ENCODE assay signal across 26 mouse cellular contexts in the genomic region with DNA sequence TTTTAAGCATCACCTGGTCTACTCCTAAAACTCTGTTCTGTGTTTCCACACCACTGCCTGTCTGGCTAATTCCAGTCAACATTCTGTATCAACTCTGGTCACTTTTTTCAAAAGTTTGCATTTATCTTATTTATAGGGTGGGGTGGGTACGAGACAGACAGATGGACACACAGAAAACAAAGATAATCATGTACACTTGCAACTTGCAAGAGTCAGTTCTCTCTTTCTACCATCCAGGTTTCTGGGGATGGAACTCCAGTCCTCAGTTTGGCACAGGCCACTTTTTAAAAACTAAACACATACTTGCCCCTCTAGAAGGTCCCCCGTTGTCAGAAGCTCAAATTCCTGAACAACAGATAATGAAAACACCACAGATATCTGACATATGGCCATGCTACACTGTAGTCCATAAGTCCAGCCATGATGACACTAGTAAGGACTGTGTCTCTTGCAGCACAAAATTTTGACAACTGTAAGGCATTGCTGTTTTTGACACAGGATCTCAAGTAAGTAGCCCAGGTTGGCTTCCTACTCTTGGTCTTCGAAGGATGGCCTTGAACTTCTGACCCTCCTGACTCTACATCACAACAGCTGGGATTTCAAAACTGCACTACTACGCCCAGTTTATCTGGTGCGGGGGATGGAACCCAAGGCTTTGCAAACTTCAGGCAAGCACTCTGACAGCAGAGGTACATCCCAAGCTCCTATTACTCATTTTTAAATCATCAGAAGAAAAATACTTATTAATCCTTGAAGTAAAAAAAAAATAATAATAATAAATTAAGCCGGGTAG. TPM values are rescaled to one million over a fixed set of nuclear protein-coding genes. Genes with fewer than 3 reads are reported as not detected.
A peak's percentile ranks its signal among the peaks of the same experiment; 100 is the strongest.
DNase-seq lines count a peak whose midpoint lies in the region; ATAC-seq lines count a peak whose summit lies in the region.
"Had no signal": no experiment of that assay in that cellular context is flagged by ENCODE, and none has a peak within 500 bp of the region (broad histone marks: within the 10 kb centered on the region; RNA-seq: fewer than 3 reads in every experiment).

No protein-coding gene starts in this region.

- WGBS in heart, embryonic 12.5 days: 65% methylated on average over 6 of the region's 6 CpGs
- 57% methylated on average over 6 of the region's 6 CpGs for WGBS in liver, embryonic 11.5 days

- H3K4me2 ChIP-seq in heart, embryonic 12.5 days: peak overlapping the region; percentile 38
- H3K4me2 ChIP-seq in liver, embryonic 11.5 days: peak overlapping the region; percentile 88
- H3K4me2 ChIP-seq: embryonic facial prominence, embryonic 15.5 days; forebrain, embryonic 13.5 days; limb, embryonic 13.5 days had no signal

- 0 out of 2 replicates have a peak overlapping the region, but pooled peaks have one; percentile 18 for H3K9ac ChIP-seq in heart, embryonic 12.5 days
- no peak overlapping the region for H3K9ac ChIP-seq in liver, embryonic 11.5 days (ENCODE audit: low read depth, low read length)
- H3K9ac ChIP-seq: embryonic facial prominence, embryonic 15.5 days; forebrain, embryonic 13.5 days; limb, embryonic 13.5 days; lung, embryonic 15.5 days; midbrain, embryonic 13.5 days; neural tube, embryonic 13.5 days; stomach, embryonic 15.5 days had no signal

- H3K9me3 ChIP-seq in heart, embryonic 12.5 days (replicated peaks): no peaks in the 10 kb centered on the region
- H3K9me3 ChIP-seq in liver, embryonic 11.5 days (ENCODE audit: control insufficient read depth, low read length): no peaks in the 10 kb centered on the region
- H3K9me3 ChIP-seq: embryonic facial prominence, embryonic 15.5 days; forebrain, embryonic 13.5 days; heart, embryonic 10.5 days; limb, embryonic 13.5 days; lung, embryonic 15.5 days; midbrain, embryonic 13.5 days; neural tube, embryonic 13.5 days; stomach, embryonic 15.5 days had no signal

- no peak overlapping the region for H3K4me3 ChIP-seq in heart, embryonic 12.5 days
- no peak overlapping the region for H3K4me3 ChIP-seq in liver, embryonic 11.5 days (ENCODE audit: low read depth, low read length)
- H3K4me3 ChIP-seq: embryonic facial prominence, embryonic 15.5 days; forebrain, embryonic 13.5 days; limb, embryonic 13.5 days; lung, embryonic 15.5 days; midbrain, embryonic 13.5 days; neural tube, embryonic 13.5 days; stomach, embryonic 15.5 days had no signal

- H3K27ac ChIP-seq in heart, embryonic 12.5 days (ENCODE audit: poor library complexity, severe bottlenecking): no peak overlapping the region
- peak overlapping the region; percentile 36; the same call in 1 of the 2 replicates for H3K27ac ChIP-seq in liver, embryonic 11.5 days (ENCODE audit: low read depth, low read length)
- H3K27ac ChIP-seq: embryonic facial prominence, embryonic 15.5 days; forebrain, embryonic 13.5 days; heart, embryonic 10.5 days; hindbrain, postnatal 0 days; kidney, postnatal 0 days; limb, embryonic 13.5 days; lung, embryonic 15.5 days; midbrain, embryonic 13.5 days; neural tube, embryonic 13.5 days; stomach, embryonic 15.5 days had no signal

- intact Hi-C loops in heart, postnatal 36 days (cut with DNase I): loop anchor here (10.0 kb wide), 2 partner anchors 208 to 698 kb away; no protein-coding TSS in a partner anchor

- peaks cover 20% of the 10 kb centered on the region for H3K4me1 ChIP-seq in heart, embryonic 12.5 days (replicated peaks)
- peaks cover 12% of the 10 kb centered on the region for H3K4me1 ChIP-seq in liver, embryonic 11.5 days (replicated peaks; ENCODE audit: control insufficient read depth, insufficient read depth, low read length)

- peaks cover 31% of the 10 kb centered on the region for H3K36me3 ChIP-seq in heart, embryonic 12.5 days
- peaks cover 9% of the 10 kb centered on the region for H3K36me3 ChIP-seq in liver, embryonic 11.5 days (ENCODE audit: control insufficient read depth, insufficient read depth, low read length)

- no peak for ATAC-seq in heart, embryonic 12.5 days (ENCODE audit: insufficient number of reproducible peaks, low FRiP score)
- no peak for ATAC-seq in liver, embryonic 11.5 days (replicated peaks; ENCODE audit: low FRiP score)
- 0 out of 2 replicates have a peak, but pooled peaks have one; percentile 9 for ATAC-seq in megakaryocyte-erythroid progenitor cell, adult 5-6 weeks (replicated peaks; ENCODE audit: low FRiP score, low TSS enrichment, poor library complexity, severe bottlenecking)
- ATAC-seq: forebrain, embryonic 13.5 days; hindbrain, postnatal 0 days; midbrain, embryonic 13.5 days; Patski had no signal

- no peak for DNase-seq in heart, postnatal 36 days
- peak; percentile 76 for DNase-seq in R1 (ENCODE audit: low read depth, low spot score)
- DNase-seq in liver, embryonic 11.5 days (ENCODE audit: low spot score): no peak
- no peak for DNase-seq in urinary bladder, adult 2 months (ENCODE audit: low spot score)
- DNase-seq in kidney, postnatal 25 days: no peak
- DNase-seq: adrenal gland, postnatal 14 days; cerebellum, adult 18-20 months; cerebellum, postnatal 36 days; gastrocnemius, postnatal 25 days; heart, postnatal 4 days; kidney, adult 18-20 months; thymus, adult 18-20 months; thymus, postnatal 4 days had no signal

- no peaks in the 10 kb centered on the region for H3K27me3 ChIP-seq in heart, embryonic 12.5 days (replicated peaks)
- H3K27me3 ChIP-seq in liver, embryonic 11.5 days (replicated peaks; ENCODE audit: control insufficient read depth, insufficient read depth, low read length): no peaks in the 10 kb centered on the region
- H3K27me3 ChIP-seq: embryonic facial prominence, embryonic 15.5 days; forebrain, embryonic 13.5 days; limb, embryonic 13.5 days; lung, embryonic 15.5 days; midbrain, embryonic 13.5 days; neural tube, embryonic 13.5 days; Patski; stomach, embryonic 15.5 days had no signal

RNA-seq across cellular contexts. Expression of a gene that starts 3.1 kb away (rescaled TPM):
- polyA plus RNA-seq in heart, embryonic 12.5 days (2016; fragmentation: Nextera tagmentation; extraction: Ambion mirVana): 86.0 and 94.9 TPM in 2 replicates
- total RNA-seq in heart, postnatal 36 days (2021): 10 to 100 TPM; 32.2 to 34.5 TPM
- polyA plus RNA-seq in liver, embryonic 11.5 days (2014; fragmentation: Nextera tagmentation; extraction: Ambion mirVana): 43.6 and 48.2 TPM in 2 replicates
- total RNA-seq in megakaryocyte-erythroid progenitor cell, adult 5-6 weeks (2014; fragmentation: Nextera tagmentation): 71.7 and 81.0 TPM in 2 replicates
- total RNA-seq in megakaryocyte-erythroid progenitor cell, adult 5-6 weeks (2017): 29.2 and 40.1 TPM in 2 replicates
- 128 and 170 TPM in 2 replicates for polyA plus RNA-seq in urinary bladder, adult 2 months (2012; rRNA removed)
